Mouse (Mus musculus) forebrain, embryonic 14.5 days (tissue): ENCODE measurements around the gene Scel. TPM values are rescaled to one million over a fixed set of nuclear protein-coding genes. Genes with fewer than 3 reads are reported as not detected.

ENCODE experiments used
- ATAC-seq: fragments of 200-750 bp; cut with Nextera tagmentation; 2 replicates; pipeline ENCODE4 v1.8.0; 2017; ENCODE audit warnings: mild to moderate bottlenecking, moderate library complexity
- DNase-seq: peaks from one replicate; pipeline ENCODE4 v3.0.0-alpha.2; 2015; ENCODE audit warnings: low spot score
- H3K27ac ChIP-seq: fragments of 300-500 bp; sonication (generic); 2 replicates; pipeline ENCODE4 v1.5.1; 2014; ENCODE audit warnings: low read depth, mild to moderate bottlenecking, control low read depth, low read length, moderate library complexity
- H3K27me3 ChIP-seq: fragments of 300-500 bp; sonication (generic); replicated peaks from 2 replicates; pipeline ENCODE4 v1.6.1; 2014; ENCODE audit warnings: low read length, control low read depth, mixed read lengths; ENCODE audit not compliant: control insufficient read depth, insufficient read depth
- H3K36me3 ChIP-seq: fragments of 300-500 bp; sonication (generic); 2 replicates; pipeline ENCODE4 v1.6.1; 2014; ENCODE audit warnings: low read length, control low read depth; ENCODE audit not compliant: control insufficient read depth, insufficient read depth
- H3K4me1 ChIP-seq: fragments of 300-500 bp; sonication (generic); 2 replicates; pipeline ENCODE4 v1.6.1; 2014; ENCODE audit warnings: antibody characterized with exemption, low read length, control low read depth; ENCODE audit not compliant: control insufficient read depth, insufficient read depth
- H3K4me2 ChIP-seq: fragments of 300-500 bp; sonication (generic); 2 replicates; pipeline ENCODE4 v1.6.1; 2014; ENCODE audit warnings: mild to moderate bottlenecking, control low read depth, low read length
- H3K4me3 ChIP-seq: fragments of 300-500 bp; sonication (generic); 2 replicates; pipeline ENCODE4 v1.5.1; 2014; ENCODE audit warnings: low read depth, low read length, control low read depth
- H3K9ac ChIP-seq: fragments of 300-500 bp; sonication (generic); 2 replicates; pipeline ENCODE4 v1.6.1; 2014; ENCODE audit warnings: mild to moderate bottlenecking, low read length, control low read depth, moderate library complexity
- H3K9me3 ChIP-seq: fragments of 300-500 bp; sonication (generic); replicated peaks from 2 replicates; pipeline ENCODE4 v1.6.1; 2016; ENCODE audit warnings: low read length, control low read depth, mixed read lengths; ENCODE audit not compliant: control insufficient read depth
- WGBS: fragments of 180-500 bp; shearing (Covaris S2); extraction: QIAGEN DNeasy Blood & Tissue Kit; methylation state at CpG from one replicate; pipeline ENCODE4 v1.1.7; 2014; 5-methylcytosine and 5-hydroxymethylcytosine counted together
- polyA plus RNA-seq: library from polyadenylated mRNA; unstranded; fragments of >200 nt; fragmentation: Nextera tagmentation; extraction: Ambion mirVana; gene quantifications from 2 replicates; pipeline ENCODE4 v1.2.1, GENCODE M21; 2014

The Scel gene
- polyA plus RNA-seq, 1 experiment from 2014 or later: 0.18 TPM

GRCm38 (mm10) chr14:103477281-103477680, 35.9 kb upstream of the Scel start:
- Histone ChIP-seq H3K9me3 (no peaks in the 10 kb centered on the region), H3K36me3 (no peaks in the 10 kb centered on the region), H3K4me1 (no peaks in the 10 kb centered on the region), H3K4me3 (no peak overlapping the region), H3K4me2 (no peak overlapping the region), H3K27ac (no peak overlapping the region), H3K9ac (no peak overlapping the region), H3K27me3 (no peaks in the 10 kb centered on the region)
- WGBS: 89% methylated on average over 3 of the region's 3 CpGs
- ATAC-seq (no peak), DNase-seq (no peak)

- no peaks in the 10 kb centered on the region for H3K36me3 ChIP-seq
- ATAC-seq (no peak), DNase-seq (no peak)
- H3K27me3 ChIP-seq: no peaks in the 10 kb centered on the region
- no peak overlapping the region for H3K4me2 ChIP-seq
- H3K9me3 ChIP-seq: no peaks in the 10 kb centered on the region
- no peaks in the 10 kb centered on the region for H3K4me1 ChIP-seq
- no peak overlapping the region for H3K27ac ChIP-seq
- no peak overlapping the region for H3K9ac ChIP-seq
- H3K4me3 ChIP-seq: no peak overlapping the region
- 88% methylated on average over 2 of the region's 2 CpGs for WGBS
These were observed 35.2 kb upstream of the Scel start for GRCm38 (mm10) chr14:103477959-103478358.

GRCm38 (mm10) chr14:103479446-103479845, 33.7 kb upstream of the Scel start:
- H3K27me3 ChIP-seq: no peaks in the 10 kb centered on the region
- DNase-seq: no peak

DNA sequence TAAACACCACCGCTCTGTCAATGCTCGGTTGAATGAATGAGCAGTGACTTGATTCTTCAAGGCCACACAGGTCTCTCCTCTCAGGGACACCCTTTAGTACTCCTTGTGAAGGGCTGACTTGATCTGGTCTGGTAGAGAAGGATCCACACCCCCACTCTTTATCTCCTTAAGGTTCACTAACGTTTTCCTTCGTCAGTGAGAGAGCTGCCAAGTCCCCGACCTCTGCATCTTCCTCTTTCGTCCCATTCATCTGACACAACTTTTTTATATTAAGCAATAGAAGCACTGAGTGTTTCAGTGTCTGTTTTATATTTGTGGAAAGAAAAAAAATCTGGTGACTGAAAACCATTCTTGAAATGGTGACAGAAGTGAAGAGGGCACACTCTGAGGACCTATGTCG, 31.6 kb upstream of the Scel start:
- H3K9ac ChIP-seq: no peak overlapping the region
- H3K27ac ChIP-seq: no peak overlapping the region
- no peak for DNase-seq
- no peak overlapping the region for H3K4me3 ChIP-seq
- no peak overlapping the region for H3K4me2 ChIP-seq
- H3K4me1 ChIP-seq: no peaks in the 10 kb centered on the region
- no peaks in the 10 kb centered on the region for H3K27me3 ChIP-seq
- no peak for ATAC-seq
- H3K36me3 ChIP-seq: no peaks in the 10 kb centered on the region
- 94% methylated on average over 7 of the region's 7 CpGs for WGBS
- no peaks in the 10 kb centered on the region for H3K9me3 ChIP-seq

More at GRCm38 (mm10) chr14:103479446-103479845, 33.7 kb upstream of the Scel start:
- H3K4me1 ChIP-seq: no peaks in the 10 kb centered on the region
- H3K4me2 ChIP-seq: no peak overlapping the region
- no peak overlapping the region for H3K9ac ChIP-seq
- no peak overlapping the region for H3K4me3 ChIP-seq
- no peaks in the 10 kb centered on the region for H3K36me3 ChIP-seq
- ATAC-seq: no peak
- H3K27ac ChIP-seq: no peak overlapping the region
- H3K9me3 ChIP-seq: no peaks in the 10 kb centered on the region
- 69% methylated on average over 7 of the region's 7 CpGs for WGBS

GRCm38 (mm10) chr14:103485671-103486070, 27.5 kb upstream of the Scel start:
- WGBS: 90% methylated on average over 8 of the region's 8 CpGs
- DNase-seq: no peak
- no peak for ATAC-seq

GRCm38 (mm10) chr14:103486974-103487373, 26.2 kb upstream of the Scel start:
- Histone ChIP-seq H3K27ac (no peak overlapping the region), H3K9ac (no peak overlapping the region), H3K4me2 (no peak overlapping the region), H3K9me3 (peaks cover 5% of the 10 kb centered on the region; the same call in 1 of the 2 replicates), H3K4me3 (no peak overlapping the region), H3K36me3 (no peaks in the 10 kb centered on the region), H3K27me3 (no peaks in the 10 kb centered on the region), H3K4me1 (no peaks in the 10 kb centered on the region)
- ATAC-seq: no peak
- no peak for DNase-seq
- 92% methylated on average over 5 of the region's 5 CpGs for WGBS

More at GRCm38 (mm10) chr14:103485671-103486070, 27.5 kb upstream of the Scel start:
- no peak overlapping the region for H3K4me2 ChIP-seq
- H3K4me3 ChIP-seq: no peak overlapping the region
- H3K27ac ChIP-seq: no peak overlapping the region
- no peaks in the 10 kb centered on the region for H3K9me3 ChIP-seq
- no peak overlapping the region for H3K9ac ChIP-seq
- no peaks in the 10 kb centered on the region for H3K36me3 ChIP-seq
- no peaks in the 10 kb centered on the region for H3K4me1 ChIP-seq
- H3K27me3 ChIP-seq: no peaks in the 10 kb centered on the region

GRCm38 (mm10) chr14:103488659-103489058, 24.5 kb upstream of the Scel start:
- peaks cover 11% of the 10 kb centered on the region for H3K9me3 ChIP-seq
- WGBS: 75% methylated on average over 3 of the region's 3 CpGs
- H3K9ac ChIP-seq: no peak overlapping the region
- H3K27me3 ChIP-seq: no peaks in the 10 kb centered on the region
- DNase-seq: no peak
- no peak overlapping the region for H3K27ac ChIP-seq
- no peaks in the 10 kb centered on the region for H3K36me3 ChIP-seq
- no peak for ATAC-seq
- no peaks in the 10 kb centered on the region for H3K4me1 ChIP-seq
- H3K4me3 ChIP-seq: no peak overlapping the region
- no peak overlapping the region for H3K4me2 ChIP-seq

GRCm38 (mm10) chr14:103498199-103498598, 14.9 kb upstream of the Scel start:
- H3K4me1 ChIP-seq: no peaks in the 10 kb centered on the region
- WGBS: 61% methylated on average over 8 of the region's 8 CpGs
- no peak for DNase-seq
- H3K27ac ChIP-seq: no peak overlapping the region
- no peak overlapping the region for H3K4me3 ChIP-seq
- H3K9ac ChIP-seq: no peak overlapping the region
- no peak; the same call in 1 of the 2 replicates for ATAC-seq
- no peaks in the 10 kb centered on the region for H3K27me3 ChIP-seq
- H3K36me3 ChIP-seq: no peaks in the 10 kb centered on the region
- H3K4me2 ChIP-seq: no peak overlapping the region
- H3K9me3 ChIP-seq: no peaks in the 10 kb centered on the region

DNA sequence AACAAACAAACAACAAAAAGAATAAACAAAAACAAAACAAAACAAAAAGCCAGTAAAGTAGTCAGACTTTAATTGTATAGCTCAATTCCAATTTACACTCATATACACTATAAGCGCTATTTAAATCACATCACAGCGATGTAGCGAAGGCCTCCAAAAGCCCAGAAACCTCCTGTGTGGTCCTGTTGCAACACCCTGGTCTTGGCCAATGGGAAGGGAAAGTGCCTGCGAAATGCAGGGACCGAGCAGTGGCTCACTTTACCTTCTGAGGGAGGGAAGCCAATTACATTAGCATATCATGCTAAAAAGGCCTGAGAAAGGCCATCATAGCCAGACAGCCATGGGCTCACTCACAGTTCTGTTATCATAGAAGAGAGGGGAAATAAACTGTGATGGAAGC, 14.5 kb upstream of the Scel start:
- peak; percentile 57; the same call in 1 of the 2 replicates for ATAC-seq

More for the DNA sequence above, 14.5 kb upstream of the Scel start:
- H3K27me3 ChIP-seq: no peaks in the 10 kb centered on the region
- no peak overlapping the region for H3K4me2 ChIP-seq
- no peak overlapping the region for H3K9ac ChIP-seq
- H3K36me3 ChIP-seq: no peaks in the 10 kb centered on the region
- no peak for DNase-seq
- no peak overlapping the region for H3K4me3 ChIP-seq
- H3K27ac ChIP-seq: no peak overlapping the region
- no peaks in the 10 kb centered on the region for H3K4me1 ChIP-seq
- H3K9me3 ChIP-seq: no peaks in the 10 kb centered on the region
- WGBS: 63% methylated on average over 5 of the region's 5 CpGs
